Mouse (Mus musculus): ENCODE results near the gene Zcchc14. TPM values are rescaled to one million over a fixed set of nuclear protein-coding genes. Genes with fewer than 3 reads are reported as not detected.
A peak's percentile ranks its signal among the peaks of the same experiment; 100 is the strongest.

Gene Zcchc14
- total RNA-seq, 2 experiments from 2014 or later: 61.3 to 75.3 TPM

DNA sequence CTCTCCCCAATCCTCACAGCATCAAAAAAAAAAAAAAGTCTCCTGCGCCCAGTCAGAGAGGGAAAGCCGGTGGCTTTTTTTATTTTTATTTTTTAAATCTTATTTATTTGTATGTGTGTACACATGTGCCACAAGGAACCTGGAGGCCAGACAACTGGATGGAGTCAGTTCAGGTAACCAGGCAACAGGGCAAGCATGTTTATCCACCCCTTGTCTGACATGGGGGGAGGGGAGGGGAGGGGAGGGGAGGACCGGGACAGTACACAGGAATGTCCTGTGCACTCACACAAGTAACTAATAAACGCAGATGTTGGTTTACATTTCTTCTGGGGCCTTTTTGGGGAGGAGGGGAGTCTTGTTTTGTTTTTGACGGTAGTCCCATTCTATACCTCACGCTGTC lies 89.0 kb downstream of the Zcchc14 start:
- DNase-seq (ENCODE audit: low spot score in 2 of 2): no peak
- intact Hi-C loops (cut with DNase I): no loop called here

DNA sequence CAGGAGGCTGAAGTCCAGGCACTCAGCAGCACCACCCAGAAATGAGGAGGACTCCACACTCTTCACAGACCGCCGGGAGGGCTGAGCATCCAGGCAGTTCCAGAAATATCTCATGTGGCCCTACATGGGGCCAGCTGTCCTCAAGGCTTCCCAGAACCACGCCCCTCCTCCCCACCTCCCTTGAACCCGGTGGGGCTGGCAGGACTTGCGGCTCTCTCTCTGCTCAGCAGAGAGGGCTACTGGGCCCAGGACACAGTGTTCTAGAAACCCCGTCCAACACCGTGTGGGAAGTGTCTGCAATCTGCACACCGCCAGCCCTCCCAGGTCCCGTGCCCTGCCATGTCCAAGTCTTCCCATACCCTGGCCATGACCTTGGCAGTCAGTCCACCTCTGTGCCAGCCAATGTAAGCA lies 89.8 kb downstream of the Zcchc14 start:
- intact Hi-C loops (cut with DNase I): no loop called here
- DNase-seq (ENCODE audit: low spot score in 2 of 2): peak in 1 of 2 experiments; percentile 35

DNA sequence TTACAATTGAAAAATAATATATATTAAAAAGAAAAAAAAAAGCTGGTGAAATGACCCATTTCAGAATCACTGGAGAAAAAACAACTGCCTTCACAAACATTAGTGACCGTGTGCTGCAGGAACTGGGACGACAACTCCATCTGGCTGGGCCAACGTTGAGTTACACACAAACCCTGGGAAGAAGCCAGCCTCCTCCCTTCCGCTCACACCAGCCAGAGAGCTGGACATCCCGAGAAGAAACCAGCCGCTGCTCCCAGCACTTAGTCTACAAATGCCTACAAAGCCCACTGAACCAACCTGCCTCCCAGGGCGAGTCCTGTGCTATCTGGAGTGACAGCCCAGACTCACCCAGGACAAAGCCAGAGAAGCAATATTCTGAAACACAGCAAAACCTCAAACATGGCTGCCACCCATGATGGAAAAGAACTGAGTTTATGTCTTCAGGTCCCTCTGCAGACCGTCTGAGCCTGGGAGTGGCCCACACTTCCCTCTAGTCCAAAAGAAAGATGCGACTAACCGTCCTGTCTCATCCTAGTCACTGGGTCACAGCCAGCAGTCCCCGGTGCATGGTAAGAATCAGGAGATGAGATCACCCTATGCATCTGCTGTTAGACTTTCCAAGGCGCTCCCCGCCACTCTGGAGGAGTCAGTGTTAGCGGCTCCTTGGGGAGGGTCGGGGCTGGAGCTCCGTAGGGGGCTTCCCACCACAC lies 90.9 kb downstream of the Zcchc14 start:
- intact Hi-C loops (cut with DNase I): no loop called here
- DNase-seq (ENCODE audit: low spot score in 2 of 2): no peak

DNA sequence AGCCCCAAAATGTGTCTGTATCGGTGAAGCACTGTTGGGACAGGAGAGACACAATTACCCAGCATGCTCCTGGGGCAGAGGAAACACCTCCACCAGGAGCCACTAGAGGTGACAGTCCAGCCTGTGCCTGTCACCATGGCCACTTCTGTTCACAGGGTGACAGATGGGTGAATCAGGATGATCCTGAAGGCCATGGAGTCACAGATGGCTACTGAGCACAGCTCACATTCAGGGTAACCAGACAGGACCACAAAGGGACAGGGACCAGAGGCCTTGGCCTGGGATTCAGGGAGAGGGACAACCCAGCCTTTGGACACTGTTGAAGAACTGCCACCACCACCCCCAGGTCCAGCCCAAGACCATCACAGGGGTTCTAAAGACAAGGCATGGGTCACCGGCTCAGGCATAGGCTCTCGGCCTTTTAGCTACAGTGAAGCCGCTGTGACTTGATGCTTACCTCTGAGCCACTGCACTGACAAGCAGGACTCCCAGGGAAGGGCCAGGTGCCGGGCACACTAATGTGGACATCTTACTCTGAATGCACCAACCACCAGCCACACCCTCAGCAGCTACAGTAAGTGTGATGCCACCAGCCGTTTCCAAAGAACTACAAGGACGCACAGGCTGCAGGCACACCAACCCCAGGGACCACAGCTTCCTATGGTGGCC lies 92.1 kb downstream of the Zcchc14 start:
- DNase-seq (ENCODE audit: low spot score in 2 of 2): no peak
- intact Hi-C loops (cut with DNase I): no loop called here

DNA sequence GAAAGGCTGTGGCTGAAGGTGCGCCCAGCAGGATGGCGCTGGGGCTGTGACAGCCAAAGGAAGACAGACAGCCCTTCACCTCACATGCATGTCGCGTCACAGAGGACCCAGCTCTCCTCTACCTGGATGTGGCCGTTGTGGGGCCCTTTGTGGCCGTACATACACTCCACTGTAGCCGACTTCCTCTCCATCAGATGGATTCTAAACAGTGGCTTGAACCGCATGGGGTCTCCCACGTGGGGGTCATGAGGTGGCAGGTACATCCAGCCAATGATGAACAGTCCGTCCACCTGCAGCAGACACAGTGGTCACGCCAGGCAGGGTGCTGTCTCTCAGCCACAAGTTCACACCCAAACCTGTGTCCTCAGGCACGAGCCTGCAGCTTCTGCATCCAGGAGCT lies 92.9 kb downstream of the Zcchc14 start:
- no peak for DNase-seq (ENCODE audit: low spot score in 2 of 2)
- intact Hi-C loops (cut with DNase I): no loop called here

DNA sequence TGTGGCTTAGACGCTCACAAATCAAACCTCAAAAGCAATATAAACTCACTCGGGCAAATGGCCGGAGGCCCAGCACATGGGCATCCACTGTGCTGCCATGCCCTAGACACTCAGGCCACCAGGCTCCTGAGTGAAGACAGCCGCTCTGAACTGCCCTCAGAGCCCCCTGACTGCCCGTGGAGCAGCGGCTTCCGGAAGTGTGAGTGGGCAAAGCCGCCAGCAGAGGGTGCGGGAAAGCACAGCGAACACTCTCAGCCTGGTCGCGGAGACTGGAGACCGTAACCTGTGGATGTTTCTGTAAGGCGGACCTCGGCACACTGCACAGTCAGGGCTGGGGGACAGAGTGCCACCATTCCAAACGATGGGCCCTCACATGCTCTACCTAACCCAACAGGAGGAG lies 94.2 kb downstream of the Zcchc14 start:
- intact Hi-C loops (cut with DNase I): no loop called here

DNA sequence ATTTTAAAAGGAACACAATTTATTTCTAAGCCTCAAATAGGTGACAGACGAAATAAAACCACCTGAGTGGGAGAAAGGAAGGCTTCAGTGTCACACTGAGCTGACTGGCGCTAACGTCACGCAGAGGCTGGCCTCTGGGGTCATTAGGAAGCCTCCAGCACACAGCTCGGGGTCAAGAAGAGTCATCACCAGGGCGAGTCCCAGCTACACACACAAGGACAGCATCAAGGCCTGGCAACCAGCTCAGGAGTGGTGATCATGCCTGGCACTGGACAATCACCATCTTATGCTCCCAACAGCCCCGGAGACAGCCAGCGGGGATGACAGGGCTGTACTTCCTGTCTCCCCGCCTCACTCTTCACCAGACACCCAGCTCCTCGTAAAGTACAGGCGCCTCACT lies 95.0 kb downstream of the Zcchc14 start:
- intact Hi-C loops (cut with DNase I): no loop called here
- no peak for DNase-seq (ENCODE audit: low spot score in 2 of 2)

More for the DNA sequence above, 94.2 kb downstream of the Zcchc14 start:
- no peak for DNase-seq (ENCODE audit: low spot score in 2 of 2)

DNA sequence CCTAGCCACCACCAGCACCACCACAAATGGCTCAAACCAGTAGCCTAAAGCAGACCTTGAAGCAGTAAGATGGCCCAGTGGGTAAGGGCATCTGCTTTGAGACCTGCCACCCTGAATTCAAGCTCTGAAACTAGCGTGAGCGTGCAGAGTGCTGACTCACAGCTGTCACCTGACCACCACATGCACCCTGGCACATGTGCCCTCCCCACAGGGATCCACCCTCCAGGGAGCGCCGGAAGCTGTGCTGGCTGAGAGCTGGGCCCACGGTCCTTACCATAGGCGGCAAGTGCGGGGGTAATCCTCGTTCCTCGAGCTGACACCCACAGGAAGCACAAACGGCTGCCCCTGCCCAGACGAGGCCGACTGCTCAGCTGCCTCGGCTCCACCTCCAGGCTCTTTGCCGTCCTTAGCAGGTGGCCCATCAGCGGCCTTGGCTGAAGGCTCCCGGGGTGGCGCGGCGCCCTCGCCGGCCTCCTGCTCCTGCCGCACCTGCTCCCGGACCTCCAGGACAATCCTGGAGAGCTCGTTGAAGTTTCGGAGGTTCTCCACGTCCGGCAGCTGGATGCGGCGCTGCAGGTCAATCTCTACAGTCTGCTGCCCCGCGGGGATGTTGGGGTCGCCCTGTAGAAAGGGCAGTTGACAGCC lies 98.7 kb downstream of the Zcchc14 start:
- DNase-seq (ENCODE audit: low spot score in 2 of 2): no peak
- intact Hi-C loops (cut with DNase I): no loop called here

DNA sequence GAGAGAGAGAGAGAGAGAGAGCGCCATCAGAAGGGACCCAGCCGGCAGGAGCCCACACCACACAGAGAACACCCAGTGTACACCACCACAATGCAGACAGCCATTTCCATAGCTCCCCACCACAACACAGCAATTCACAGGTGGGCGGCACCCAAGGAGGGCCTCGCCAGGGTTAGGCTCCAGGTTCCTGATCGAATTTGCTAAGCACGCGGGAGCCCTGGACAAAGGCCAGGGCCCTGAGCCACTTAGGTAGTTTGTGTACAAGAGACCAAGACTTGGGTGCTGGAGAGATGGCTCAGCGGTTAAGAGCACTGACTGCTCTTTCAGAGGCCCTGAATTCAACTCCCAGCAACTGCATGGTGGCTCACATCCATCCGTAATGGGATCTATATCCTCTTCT lies 100.2 kb downstream of the Zcchc14 start:
- DNase-seq (ENCODE audit: low spot score in 2 of 2): no peak
- intact Hi-C loops (cut with DNase I): no loop called here

DNA sequence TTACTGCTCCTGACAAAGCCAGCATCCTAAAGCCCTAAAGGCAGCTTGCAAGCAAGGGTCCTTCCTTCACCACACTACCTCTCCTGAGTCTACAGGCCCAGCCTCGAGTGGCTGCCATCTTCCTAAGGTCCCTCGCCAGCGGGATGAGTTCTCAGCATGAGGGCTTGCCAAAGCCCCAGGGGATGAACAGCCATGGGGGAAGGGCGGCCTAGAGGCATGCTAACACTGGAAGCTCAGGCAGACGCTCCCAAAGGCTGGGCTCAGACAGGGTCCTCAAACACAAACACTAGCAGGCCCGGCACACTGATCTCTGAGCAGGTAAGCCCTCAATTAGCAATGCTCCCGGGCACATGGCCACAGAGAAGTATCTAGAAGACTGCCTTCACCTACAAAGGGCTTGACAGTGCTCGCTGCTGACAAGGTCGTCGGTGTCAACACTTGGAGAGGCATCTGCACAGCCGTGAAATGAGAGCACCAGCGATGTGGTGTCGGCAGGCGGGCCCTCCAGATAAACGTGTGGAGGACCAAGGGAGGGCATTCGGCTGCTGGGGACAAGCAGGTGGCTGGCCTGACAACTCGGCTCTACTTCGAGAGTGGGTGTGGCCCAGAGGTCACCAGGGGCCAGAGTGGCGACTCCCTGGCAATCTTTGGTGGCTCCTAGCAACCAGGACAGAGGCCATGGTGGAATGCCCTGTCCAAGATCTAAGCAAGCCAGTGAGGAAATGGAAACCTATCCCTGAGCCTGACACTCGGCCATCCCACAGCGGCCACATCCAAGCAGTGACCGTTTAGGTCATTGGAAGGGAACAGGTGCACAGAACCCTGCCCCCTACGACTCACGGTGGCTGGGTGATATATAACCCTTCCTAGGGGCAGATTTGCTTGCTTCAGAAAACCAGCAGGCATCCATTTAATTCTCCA lies 101.4 kb downstream of the Zcchc14 start:
- no peak for DNase-seq (ENCODE audit: low spot score in 2 of 2)
- intact Hi-C loops (cut with DNase I): no loop called here

DNA sequence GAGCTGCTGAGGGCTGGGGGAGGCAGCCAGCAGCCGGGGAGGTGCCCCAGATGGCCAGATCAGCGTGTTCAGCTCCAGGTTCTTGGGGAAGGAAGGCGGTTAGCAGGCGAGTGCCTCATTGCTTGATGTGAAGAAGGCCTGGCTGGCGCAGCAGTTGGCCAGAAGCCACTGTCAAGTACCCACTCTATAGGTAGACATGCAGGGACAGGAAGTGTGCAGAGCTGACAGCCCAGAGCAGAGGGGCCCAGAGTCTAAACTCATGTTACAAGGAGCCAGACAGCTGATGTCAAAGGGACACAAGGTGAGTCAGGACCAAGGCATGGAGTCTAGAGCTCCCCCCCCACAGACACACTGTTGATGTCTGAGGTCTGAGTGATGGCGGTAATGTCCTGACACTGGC lies 102.6 kb downstream of the Zcchc14 start:
- no peak for DNase-seq (ENCODE audit: low spot score in 2 of 2)
- intact Hi-C loops (cut with DNase I): no loop called here

Other genes with a start within 250 kb of the Zcchc14 start
- gene 1700018B08Rik, start 108.6 kb downstream of the Zcchc14 start, total RNA-seq (2021): not detected
- 100 to 1,000 TPM in 1 of 2 experiments, 10 to 100 TPM in 1; 98.8 to 116 TPM for gene Fbxo31, start 74.1 kb downstream of the Zcchc14 start, total RNA-seq (2021)
- gene Map1lc3b, start 62.5 kb downstream of the Zcchc14 start, total RNA-seq (2021): 100 to 1,000 TPM; 167 to 190 TPM
- 100 to 1,000 TPM; 280 to 293 TPM for gene Jph3, start 76.7 kb upstream of the Zcchc14 start, total RNA-seq (2021)
- 10 to 100 TPM; 29.0 to 34.2 TPM for gene Klhdc4, start 176.7 kb upstream of the Zcchc14 start, total RNA-seq (2021)